Mouse (Mus musculus): ENCODE measurements at regions not wholly inside any gene's neighbourhood (a gene's known extent, or its start where the extent isn't known, plus 50 kb on each side); places are given as distances from the start of the nearest gene placed in this dataset.

GRCm38 (mm10) chr10:111686585-111686984, 180.5 kb downstream of the Phlda1 start:
- Histone ChIP-seq H3K4me2 (replicated peaks) (no peak overlapping the region), H3K4me1 (0 out of 2 replicates have a peak, but pooled peaks cover 5% of the 10 kb centered on the region), H3K9ac (no peak overlapping the region), H3K9me3 (no peaks in the 10 kb centered on the region), H3K27me3 (no peaks in the 10 kb centered on the region), H3K4me3 (no peak overlapping the region), H3K36me3 (no peaks in the 10 kb centered on the region), H3K27ac (no peak overlapping the region)
- ATAC-seq (ENCODE audit: low FRiP score, low read depth): no peak
- WGBS: 36% methylated on average over 5 of the region's 5 CpGs

DNA sequence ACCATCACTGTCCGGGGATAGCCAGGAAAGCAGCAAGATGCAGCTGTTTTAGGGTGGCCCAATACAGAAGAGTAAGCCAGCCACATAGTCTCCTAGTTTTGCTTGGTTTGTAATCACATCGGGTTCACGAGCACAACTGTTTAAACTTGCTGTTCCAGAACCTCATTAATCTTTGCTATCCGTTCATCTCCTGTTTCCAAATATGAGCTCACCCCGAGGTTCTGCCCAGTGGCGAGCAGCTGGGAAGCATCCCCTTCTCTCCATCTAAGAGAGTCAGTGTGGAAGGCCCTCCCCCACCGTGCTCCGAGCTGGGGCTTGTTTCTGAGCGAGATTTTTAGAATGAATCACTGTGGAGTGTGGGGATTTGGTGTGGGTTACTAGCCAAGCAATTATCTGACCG, 183.5 kb downstream of the Phlda1 start:
- Histone ChIP-seq H3K36me3 (no peaks in the 10 kb centered on the region), H3K9me3 (no peaks in the 10 kb centered on the region), H3K4me3 (no peak overlapping the region), H3K27ac (no peak overlapping the region), H3K27me3 (no peaks in the 10 kb centered on the region), H3K9ac (no peak overlapping the region), H3K4me2 (replicated peaks) (no peak overlapping the region), H3K4me1 (peaks cover 14% of the 10 kb centered on the region; the same call in 1 of the 2 replicates)
- ATAC-seq (ENCODE audit: low FRiP score, low read depth): peak; percentile 66
- 44% methylated on average over 10 of the region's 10 CpGs for WGBS

GRCm38 (mm10) chr10:111693762-111694161, 187.7 kb downstream of the Phlda1 start:
- H3K9ac ChIP-seq: no peak overlapping the region
- no peaks in the 10 kb centered on the region for H3K36me3 ChIP-seq
- no peak overlapping the region for H3K27ac ChIP-seq
- ATAC-seq (ENCODE audit: low FRiP score, low read depth): no peak
- H3K4me3 ChIP-seq: no peak overlapping the region
- no peaks in the 10 kb centered on the region for H3K9me3 ChIP-seq
- H3K4me2 ChIP-seq (replicated peaks): no peak overlapping the region
- peaks cover 14% of the 10 kb centered on the region for H3K4me1 ChIP-seq
- no peaks in the 10 kb centered on the region for H3K27me3 ChIP-seq

- peak; percentile 90 for ATAC-seq (ENCODE audit: low FRiP score, low read depth)
- WGBS: 69% methylated on average over 6 of the region's 6 CpGs
- Histone ChIP-seq H3K36me3 (no peaks in the 10 kb centered on the region), H3K4me3 (no peak overlapping the region), H3K4me1 (peaks cover 20% of the 10 kb centered on the region), H3K4me2 (replicated peaks) (no peak overlapping the region), H3K27ac (0 out of 2 replicates have a peak overlapping the region, but pooled peaks have one; percentile 15), H3K9me3 (no peaks in the 10 kb centered on the region), H3K27me3 (no peaks in the 10 kb centered on the region), H3K9ac (no peak overlapping the region)
Observed at GRCm38 (mm10) chr10:111694227-111695200, 188.4 kb downstream of the Phlda1 start.

- Histone ChIP-seq H3K9ac (no peak overlapping the region), H3K27me3 (no peaks in the 10 kb centered on the region), H3K4me2 (replicated peaks) (no peak overlapping the region), H3K4me1 (peaks cover 26% of the 10 kb centered on the region), H3K9me3 (no peaks in the 10 kb centered on the region), H3K36me3 (no peaks in the 10 kb centered on the region), H3K27ac (no peak overlapping the region), H3K4me3 (no peak overlapping the region)
- no peak for ATAC-seq (ENCODE audit: low FRiP score, low read depth)
- WGBS: 77% methylated on average over 4 of the region's 4 CpGs
Observed at GRCm38 (mm10) chr10:111695918-111696760, 190.1 kb downstream of the Phlda1 start.

- H3K4me1 ChIP-seq: peaks cover 26% of the 10 kb centered on the region
- no peak overlapping the region for H3K4me3 ChIP-seq
- H3K36me3 ChIP-seq: no peaks in the 10 kb centered on the region
- no peaks in the 10 kb centered on the region for H3K27me3 ChIP-seq
- H3K4me2 ChIP-seq (replicated peaks): no peak overlapping the region
- no peak for ATAC-seq (ENCODE audit: low FRiP score, low read depth)
- H3K9ac ChIP-seq: no peak overlapping the region
- H3K27ac ChIP-seq: no peak overlapping the region
- H3K9me3 ChIP-seq: no peaks in the 10 kb centered on the region
- 85% methylated on average over 2 of the region's 2 CpGs for WGBS
Observed at GRCm38 (mm10) chr10:111696987-111697386, 190.9 kb downstream of the Phlda1 start.

DNA sequence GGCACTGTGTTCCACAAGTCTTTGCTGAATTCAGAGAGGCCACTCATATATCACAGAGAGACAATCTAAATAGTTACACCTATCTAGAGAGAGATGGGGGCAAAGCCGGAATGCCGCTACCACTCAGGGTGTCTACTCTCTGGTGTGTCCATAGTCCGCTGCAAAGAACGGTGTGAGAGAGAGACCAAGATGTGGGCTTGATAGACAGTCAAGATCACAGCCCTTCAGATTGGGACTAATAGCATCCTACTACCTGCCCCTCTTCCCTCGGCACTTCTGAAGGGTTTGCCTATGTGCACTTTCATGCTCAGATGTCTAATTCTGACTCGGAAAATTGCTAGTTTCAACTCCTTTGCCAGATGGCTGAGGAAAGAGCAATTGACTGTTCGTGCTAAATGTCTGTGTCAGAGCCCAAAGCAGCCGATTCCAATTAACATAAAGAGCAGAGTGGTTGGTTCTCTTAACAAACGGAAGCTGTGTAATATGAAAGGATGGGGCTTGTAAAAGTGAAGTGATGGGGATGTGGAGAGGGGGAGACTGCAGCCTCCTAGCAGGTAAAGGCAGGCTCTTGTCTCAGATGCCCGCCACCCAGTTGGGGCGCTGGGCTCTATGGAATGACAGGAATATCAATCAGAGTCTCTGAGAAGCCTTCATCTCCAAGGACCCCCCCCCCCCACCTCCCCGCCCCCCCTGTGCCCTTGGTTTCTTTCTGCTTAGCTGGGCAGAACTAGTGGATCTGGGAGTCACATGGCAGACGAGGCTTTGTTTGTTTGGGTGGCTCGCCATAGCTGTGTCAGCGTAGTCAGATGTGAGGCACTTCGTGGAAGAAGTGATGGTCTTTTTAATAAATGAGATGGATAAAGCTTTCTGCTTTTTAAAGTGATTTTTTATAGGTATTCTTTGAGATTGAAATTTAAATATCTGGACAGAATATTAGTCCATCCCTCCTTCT, 193.7 kb downstream of the Phlda1 start:
- Histone ChIP-seq H3K4me1 (peaks cover 14% of the 10 kb centered on the region), H3K4me3 (no peak overlapping the region), H3K9ac (no peak overlapping the region), H3K36me3 (no peaks in the 10 kb centered on the region), H3K4me2 (replicated peaks) (peak overlapping the region; percentile 37), H3K27me3 (no peaks in the 10 kb centered on the region), H3K27ac (no peak overlapping the region; the same call in 1 of the 2 replicates), H3K9me3 (no peaks in the 10 kb centered on the region)
- no peak for ATAC-seq (ENCODE audit: low FRiP score, low read depth)
- 31% methylated on average over 16 of the region's 16 CpGs for WGBS

GRCm38 (mm10) chr10:111700570-111700969, 194.5 kb downstream of the Phlda1 start:
- Histone ChIP-seq H3K4me3 (no peak overlapping the region), H3K27ac (no peak overlapping the region), H3K9me3 (peaks cover 3% of the 10 kb centered on the region), H3K9ac (no peak overlapping the region), H3K27me3 (no peaks in the 10 kb centered on the region), H3K4me2 (replicated peaks) (no peak overlapping the region), H3K36me3 (no peaks in the 10 kb centered on the region), H3K4me1 (peaks cover 12% of the 10 kb centered on the region)
- no peak for ATAC-seq (ENCODE audit: low FRiP score, low read depth)
- WGBS: 77% methylated on average over 3 of the region's 3 CpGs

GRCm38 (mm10) chr10:111701138-111701537, 195.1 kb downstream of the Phlda1 start:
- Histone ChIP-seq H3K4me2 (replicated peaks) (no peak overlapping the region), H3K27me3 (no peaks in the 10 kb centered on the region), H3K36me3 (no peaks in the 10 kb centered on the region), H3K9me3 (peaks cover 7% of the 10 kb centered on the region), H3K9ac (no peak overlapping the region), H3K27ac (no peak overlapping the region), H3K4me3 (no peak overlapping the region), H3K4me1 (peaks cover 12% of the 10 kb centered on the region)
- ATAC-seq (ENCODE audit: low FRiP score, low read depth): no peak
- WGBS: 60% methylated on average over 4 of the region's 4 CpGs

DNA sequence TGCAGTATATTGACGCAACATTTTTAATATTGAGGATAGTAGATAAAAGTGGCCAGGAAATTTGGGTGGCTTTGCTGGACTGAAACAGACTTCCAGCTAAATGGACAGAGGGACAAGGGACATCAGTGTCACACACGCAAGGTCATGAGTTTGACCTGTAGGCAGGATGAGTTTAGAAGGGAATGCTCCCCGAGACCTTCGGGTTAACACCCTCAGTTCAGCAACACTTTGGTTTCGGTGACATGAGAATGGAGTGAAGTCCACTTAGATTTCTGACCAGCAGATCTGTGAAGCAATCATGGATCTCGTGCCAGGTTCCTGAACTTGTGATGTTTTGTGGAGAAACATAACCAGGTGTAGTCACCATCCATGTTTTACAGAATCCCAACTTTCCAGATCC, 196.3 kb downstream of the Phlda1 start:
- Histone ChIP-seq H3K4me3 (no peak overlapping the region), H3K27ac (no peak overlapping the region), H3K4me1 (peaks cover 12% of the 10 kb centered on the region), H3K9ac (no peak overlapping the region), H3K4me2 (replicated peaks) (no peak overlapping the region), H3K27me3 (no peaks in the 10 kb centered on the region), H3K36me3 (no peaks in the 10 kb centered on the region), H3K9me3 (peaks cover 10% of the 10 kb centered on the region)
- 93% methylated on average over 6 of the region's 6 CpGs for WGBS
- ATAC-seq (ENCODE audit: low FRiP score, low read depth): no peak

DNA sequence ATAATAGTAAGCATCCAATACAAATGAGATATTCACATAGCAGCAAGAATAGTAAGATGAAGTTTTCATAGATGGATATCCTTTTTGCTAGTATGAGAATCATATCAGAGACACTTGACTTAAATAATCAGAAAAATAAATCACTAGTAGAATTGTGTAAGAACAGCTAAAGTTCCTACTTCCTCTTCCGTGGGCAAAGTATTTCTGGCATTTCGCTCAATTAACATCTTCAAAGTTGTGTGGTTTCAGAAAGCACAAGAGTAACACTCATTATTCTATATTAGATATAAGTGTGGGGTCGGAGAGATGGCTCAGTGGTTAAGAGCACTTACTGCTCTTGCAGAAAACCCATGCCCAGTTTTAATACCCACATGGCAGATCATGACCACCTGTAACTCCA, 197.4 kb downstream of the Phlda1 start:
- WGBS: 86% methylated on average over 3 of the region's 3 CpGs
- ATAC-seq (ENCODE audit: low FRiP score, low read depth): no peak
- no peak overlapping the region for H3K27ac ChIP-seq
- no peaks in the 10 kb centered on the region for H3K27me3 ChIP-seq
- peaks cover 12% of the 10 kb centered on the region for H3K4me1 ChIP-seq
- no peak overlapping the region for H3K4me2 ChIP-seq (replicated peaks)
- no peak overlapping the region for H3K4me3 ChIP-seq
- no peaks in the 10 kb centered on the region for H3K36me3 ChIP-seq
- H3K9me3 ChIP-seq: peaks cover 10% of the 10 kb centered on the region
- H3K9ac ChIP-seq: no peak overlapping the region

Measured in limb, embryonic 13.5 days (tissue).